Mouse (Mus musculus): Measurements from ENCODE around the gene Lpp.

The Lpp gene

DNA sequence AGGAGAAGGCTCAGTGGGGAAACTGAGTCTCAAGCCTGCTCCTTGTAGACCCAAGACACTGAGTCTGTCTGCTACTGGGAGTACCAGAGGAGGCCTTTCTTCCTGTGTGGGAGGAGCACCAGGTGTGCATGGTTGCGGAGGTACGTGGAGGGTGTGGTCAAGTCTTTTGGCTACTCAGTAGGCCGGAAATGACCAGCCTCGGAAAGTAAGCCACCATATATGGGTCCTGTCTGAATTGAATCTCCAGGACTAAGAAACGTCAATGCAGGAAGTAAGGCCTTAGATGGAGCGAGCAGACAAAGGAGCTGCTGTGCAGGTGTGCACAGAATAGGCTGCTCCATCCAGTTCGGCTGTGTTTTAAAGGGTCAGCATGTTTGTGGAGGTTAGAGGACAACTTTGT is 3.2 kb downstream of the Lpp start:
- in situ Hi-C loops (cut with MboI; ENCODE audit: low pct_unique_long_range_greater_than_20kb in 1 of 2, low sequenced_read_pairs in 2 of 2, unreplicated experiment in 1 of 2), result no loop called here

DNA sequence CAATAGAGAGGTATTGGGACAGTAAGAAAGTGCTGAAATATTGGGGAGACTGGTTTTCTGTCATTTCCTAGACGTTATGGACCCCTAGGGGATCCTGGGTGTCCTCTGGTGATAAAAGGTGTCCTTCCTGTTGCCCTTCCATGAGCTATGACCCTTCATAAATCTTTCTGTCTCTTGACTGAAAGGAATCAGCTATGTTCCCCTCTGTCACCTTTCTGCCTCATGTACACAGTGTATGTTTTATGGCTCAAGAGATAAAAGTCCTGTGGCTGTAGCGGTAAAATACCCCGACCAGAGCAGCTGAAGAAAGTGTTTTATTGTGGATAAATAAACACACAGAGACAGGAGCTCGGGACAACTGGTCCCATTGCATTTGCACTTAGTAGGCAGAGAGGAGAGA is 5.2 kb downstream of the Lpp start:
- in situ Hi-C loops (cut with MboI; ENCODE audit: low pct_unique_long_range_greater_than_20kb in 1 of 2, low sequenced_read_pairs in 2 of 2, unreplicated experiment in 1 of 2), result no loop called here

DNA sequence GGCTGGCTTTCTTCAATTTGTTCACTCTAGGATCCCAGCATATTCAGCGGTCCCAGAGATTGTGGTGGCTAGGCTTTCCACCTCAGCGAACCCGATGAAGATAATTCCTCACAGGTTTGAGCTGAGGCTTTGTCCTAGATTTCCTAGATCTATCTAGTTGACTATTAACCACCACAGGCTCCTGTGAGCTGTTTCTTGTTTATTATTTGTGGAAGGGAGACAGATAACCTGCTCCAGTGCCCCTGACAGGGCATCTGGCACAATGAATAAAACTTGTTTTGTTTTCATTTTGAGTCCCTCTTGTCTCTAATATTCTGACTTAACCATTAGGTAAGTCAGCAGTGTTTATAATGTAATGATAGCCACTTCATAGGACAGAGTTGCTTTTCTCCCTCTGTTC is 5.6 kb downstream of the Lpp start:
- in situ Hi-C loops (cut with MboI; ENCODE audit: low pct_unique_long_range_greater_than_20kb in 1 of 2, low sequenced_read_pairs in 2 of 2, unreplicated experiment in 1 of 2), result no loop called here

DNA sequence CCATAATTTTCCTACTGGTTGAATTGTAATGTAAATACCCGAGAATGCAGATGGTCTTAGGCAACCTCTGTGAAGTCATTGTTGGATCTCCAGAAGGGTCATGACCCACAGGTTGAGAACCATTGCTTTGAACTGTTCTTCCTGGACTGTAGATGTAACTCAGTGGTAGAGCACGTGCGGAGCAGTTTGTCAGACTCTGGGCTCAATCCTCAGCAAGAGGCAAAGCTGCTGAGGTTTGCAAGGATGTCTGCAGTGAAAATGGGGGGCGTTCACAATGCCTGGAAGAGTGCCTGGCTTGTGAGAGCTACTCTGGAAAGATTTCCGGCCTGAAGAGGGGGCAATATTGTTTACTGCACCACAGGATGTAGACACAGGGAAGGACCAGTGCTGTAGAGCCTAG is 6.2 kb downstream of the Lpp start:
- in situ Hi-C loops (cut with MboI; ENCODE audit: low pct_unique_long_range_greater_than_20kb in 1 of 2, low sequenced_read_pairs in 2 of 2, unreplicated experiment in 1 of 2), result no loop called here

DNA sequence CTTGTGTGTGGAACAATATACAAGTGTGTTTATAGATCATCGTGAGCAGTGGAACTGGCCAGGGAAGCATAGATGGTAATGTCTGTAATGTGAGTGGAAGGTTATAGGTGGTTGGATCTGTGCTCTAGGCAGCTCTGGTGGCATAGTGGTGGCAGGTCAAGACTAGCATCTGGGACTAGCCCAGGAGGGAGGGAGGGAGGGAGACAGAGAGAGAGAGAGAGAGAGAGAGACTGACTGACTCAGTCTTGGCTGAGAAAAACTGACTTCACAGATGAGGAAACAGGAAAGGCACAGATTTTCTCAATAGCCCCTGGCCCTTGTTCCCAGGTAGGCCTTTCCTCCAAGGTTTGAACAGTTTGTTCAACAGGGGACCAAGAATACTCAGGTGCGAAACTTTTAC is 7.5 kb downstream of the Lpp start:
- in situ Hi-C loops (cut with MboI; ENCODE audit: low pct_unique_long_range_greater_than_20kb in 1 of 2, low sequenced_read_pairs in 2 of 2, unreplicated experiment in 1 of 2), result no loop called here

DNA sequence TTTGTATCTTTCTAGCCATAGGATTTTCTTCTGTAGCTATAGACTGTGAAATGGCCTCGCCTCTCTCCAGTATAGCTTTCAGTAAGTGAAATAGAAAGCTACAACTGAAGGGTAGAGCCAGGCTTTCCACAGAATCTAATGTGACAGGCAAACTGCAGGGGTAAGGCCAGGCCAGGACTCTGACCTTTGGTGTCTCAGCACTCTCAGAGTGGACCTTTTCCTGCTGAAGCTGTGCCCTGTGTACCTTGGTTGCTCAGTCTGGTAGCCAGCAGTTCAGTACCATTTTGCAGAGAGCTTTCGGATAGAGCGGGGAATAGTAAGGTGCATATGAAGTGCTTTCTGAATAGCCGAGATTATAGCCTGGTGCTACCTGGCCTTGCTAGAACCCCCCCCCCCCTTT is 9.5 kb downstream of the Lpp start:
- in situ Hi-C loops (cut with MboI; ENCODE audit: low pct_unique_long_range_greater_than_20kb in 1 of 2, low sequenced_read_pairs in 2 of 2, unreplicated experiment in 1 of 2), result no loop called here

DNA sequence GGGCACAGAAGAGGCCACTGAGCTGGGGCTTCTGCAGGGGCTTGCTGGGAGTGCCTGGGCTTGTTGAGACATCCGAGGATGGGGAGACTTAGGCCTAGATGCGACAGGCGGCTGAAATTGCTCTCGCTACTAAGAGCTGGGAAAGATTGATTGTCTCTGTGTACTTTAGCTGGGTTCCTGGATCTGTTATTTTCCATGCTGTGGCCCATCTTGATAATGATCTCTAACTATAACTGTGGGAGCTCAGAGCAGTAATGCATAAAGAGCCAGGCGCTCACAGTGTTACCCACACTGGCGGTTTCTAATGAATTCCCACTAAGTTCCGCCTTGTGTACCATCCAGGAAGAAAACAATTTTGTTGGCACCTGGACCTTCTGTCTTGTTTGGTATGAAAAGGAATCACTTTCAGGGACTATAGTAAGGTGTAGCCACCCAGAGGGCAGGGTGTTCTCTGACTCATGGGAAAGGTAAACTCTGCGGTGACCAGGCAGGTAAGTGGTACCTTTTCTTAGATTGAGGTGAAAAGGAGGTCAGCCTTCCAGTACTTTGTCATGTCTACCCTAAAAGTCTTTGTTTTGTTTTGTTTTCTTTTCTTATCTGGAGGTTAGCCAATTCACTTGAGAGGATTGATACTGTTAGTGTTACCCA is 10.6 kb downstream of the Lpp start:
- in situ Hi-C loops (cut with MboI; ENCODE audit: low pct_unique_long_range_greater_than_20kb in 1 of 2, low sequenced_read_pairs in 2 of 2, unreplicated experiment in 1 of 2), result no loop called here

DNA sequence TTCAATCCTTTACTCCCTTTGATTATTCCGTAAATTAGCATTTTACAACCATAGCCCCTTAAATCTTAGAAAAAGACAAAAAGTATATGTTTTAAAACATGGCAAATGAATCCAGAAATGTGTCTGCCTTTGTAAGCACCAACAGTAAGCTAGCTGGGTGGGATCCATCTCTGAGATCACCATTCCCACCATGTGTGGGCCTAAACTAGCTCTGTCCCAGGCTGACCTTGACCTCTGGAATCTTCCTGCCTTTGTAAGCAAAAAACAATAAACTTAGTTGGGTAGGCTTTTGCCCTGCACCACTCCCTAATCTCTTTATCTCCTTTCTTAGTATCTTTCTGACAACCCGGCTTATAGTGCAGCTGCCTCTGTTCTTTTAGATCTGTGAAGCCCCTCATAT is 13.2 kb downstream of the Lpp start:
- in situ Hi-C loops (cut with MboI; ENCODE audit: low pct_unique_long_range_greater_than_20kb in 1 of 2, low sequenced_read_pairs in 2 of 2, unreplicated experiment in 1 of 2), result no loop called here

DNA sequence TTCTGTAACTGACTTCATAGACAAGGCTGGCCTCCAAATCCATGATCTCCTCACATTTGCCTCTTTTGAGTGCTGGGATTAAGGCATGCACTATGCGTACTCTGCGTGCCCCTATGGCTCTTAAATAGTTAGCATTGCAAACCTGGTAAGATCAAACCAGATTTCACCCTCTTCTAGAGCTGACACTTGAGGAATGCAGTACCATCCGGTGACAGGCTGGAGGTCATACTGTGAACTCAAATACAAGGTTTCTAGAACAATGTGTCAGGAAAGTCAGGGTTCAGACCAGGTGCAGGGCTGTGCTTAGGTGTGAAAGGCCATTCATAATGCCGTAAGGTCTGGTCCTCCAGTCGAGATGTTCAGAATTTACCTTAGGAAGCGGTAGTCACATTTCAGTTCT is 18.0 kb downstream of the Lpp start:
- in situ Hi-C loops (cut with MboI; ENCODE audit: low pct_unique_long_range_greater_than_20kb in 1 of 2, low sequenced_read_pairs in 2 of 2, unreplicated experiment in 1 of 2), result no loop called here

DNA sequence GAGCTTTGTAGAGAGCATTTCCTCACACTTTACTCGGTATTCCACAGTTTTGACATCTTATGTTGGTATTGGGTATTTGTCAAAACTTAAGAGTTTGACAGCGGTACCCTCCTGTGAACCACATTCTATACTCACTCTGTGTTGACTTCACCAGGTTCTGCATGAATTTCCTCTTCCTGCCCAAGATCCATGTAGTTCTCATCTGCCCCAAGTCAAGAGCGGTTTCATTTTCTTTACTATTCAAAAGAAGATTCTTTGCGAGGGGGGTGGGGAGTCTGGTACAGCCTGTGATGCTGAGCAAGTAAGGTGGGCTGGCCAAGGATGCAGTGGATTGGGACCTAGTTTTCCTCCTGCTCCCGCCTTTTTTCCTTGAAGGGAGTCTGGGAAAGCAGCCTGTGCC is 18.9 kb downstream of the Lpp start:
- in situ Hi-C loops (cut with MboI; ENCODE audit: low pct_unique_long_range_greater_than_20kb in 1 of 2, low sequenced_read_pairs in 2 of 2, unreplicated experiment in 1 of 2), result no loop called here

DNA sequence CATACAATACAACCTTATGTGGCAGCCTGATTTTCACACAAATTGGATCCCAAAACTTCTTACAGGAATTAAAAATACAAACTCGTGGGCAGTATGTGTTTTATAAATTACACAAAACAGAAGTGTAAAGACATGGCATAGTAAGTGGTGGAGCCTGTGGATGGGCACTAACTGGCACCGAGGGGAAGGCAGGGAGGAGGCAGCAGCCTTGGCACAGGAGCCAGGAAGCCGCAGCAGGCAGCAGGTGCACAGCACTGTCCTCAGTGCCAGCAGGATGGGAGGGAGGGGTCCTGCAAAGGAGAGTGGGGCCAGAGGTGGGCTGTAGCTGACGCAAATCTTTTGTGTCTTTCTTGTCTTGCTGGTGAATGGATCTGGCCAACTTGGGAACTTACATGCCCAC is 19.8 kb downstream of the Lpp start:
- in situ Hi-C loops (cut with MboI; ENCODE audit: low pct_unique_long_range_greater_than_20kb in 1 of 2, low sequenced_read_pairs in 2 of 2, unreplicated experiment in 1 of 2), result no loop called here

DNA sequence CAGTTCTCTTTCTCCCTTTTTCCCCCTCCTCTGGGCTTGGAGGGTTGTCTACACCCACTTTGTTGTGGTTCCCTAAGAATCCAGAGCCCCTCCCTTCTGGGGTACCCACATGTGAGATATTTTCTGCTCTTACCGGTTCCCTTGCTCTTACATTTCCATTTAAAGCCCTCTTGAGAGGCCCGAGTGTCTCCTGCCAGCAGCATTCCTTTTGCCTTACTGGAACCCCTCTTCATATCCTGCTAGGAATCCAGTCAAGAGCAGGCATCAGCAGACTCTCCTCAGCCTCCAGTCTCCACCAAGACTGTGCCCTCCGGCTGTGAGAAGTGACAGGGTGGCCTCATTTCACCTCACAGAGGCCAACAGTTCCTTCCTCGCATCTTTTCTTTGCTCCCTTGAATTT is 24.7 kb downstream of the Lpp start:
- in situ Hi-C loops (cut with MboI; ENCODE audit: low pct_unique_long_range_greater_than_20kb in 1 of 2, low sequenced_read_pairs in 2 of 2, unreplicated experiment in 1 of 2), result no loop called here

DNA sequence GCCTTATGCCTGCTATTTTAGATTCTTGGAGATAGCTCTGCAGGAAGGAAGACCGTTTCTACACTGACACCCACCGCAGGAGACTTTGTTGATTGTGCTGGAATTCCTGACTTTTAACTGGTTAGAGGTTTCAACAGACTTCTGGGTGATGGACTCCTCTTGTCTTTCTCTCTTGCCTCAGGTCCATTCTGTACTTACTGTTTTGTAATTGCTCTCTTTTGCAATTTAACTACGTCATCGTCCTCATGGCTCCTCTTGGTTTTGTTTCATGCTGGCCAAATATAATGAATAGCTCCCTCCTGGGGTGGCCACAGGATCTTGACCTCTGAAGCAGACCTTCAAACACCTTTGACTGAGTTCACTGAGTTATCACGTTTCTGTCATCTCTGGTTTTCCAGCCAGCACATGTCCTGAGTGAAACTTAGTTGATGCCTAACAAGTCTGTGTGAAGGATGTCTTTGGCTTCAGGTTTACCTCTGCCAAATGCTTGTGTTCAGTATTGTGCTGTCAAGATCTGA is 27.4 kb downstream of the Lpp start:
- in situ Hi-C loops (cut with MboI; ENCODE audit: low pct_unique_long_range_greater_than_20kb in 1 of 2, low sequenced_read_pairs in 2 of 2, unreplicated experiment in 1 of 2), result no loop called here

DNA sequence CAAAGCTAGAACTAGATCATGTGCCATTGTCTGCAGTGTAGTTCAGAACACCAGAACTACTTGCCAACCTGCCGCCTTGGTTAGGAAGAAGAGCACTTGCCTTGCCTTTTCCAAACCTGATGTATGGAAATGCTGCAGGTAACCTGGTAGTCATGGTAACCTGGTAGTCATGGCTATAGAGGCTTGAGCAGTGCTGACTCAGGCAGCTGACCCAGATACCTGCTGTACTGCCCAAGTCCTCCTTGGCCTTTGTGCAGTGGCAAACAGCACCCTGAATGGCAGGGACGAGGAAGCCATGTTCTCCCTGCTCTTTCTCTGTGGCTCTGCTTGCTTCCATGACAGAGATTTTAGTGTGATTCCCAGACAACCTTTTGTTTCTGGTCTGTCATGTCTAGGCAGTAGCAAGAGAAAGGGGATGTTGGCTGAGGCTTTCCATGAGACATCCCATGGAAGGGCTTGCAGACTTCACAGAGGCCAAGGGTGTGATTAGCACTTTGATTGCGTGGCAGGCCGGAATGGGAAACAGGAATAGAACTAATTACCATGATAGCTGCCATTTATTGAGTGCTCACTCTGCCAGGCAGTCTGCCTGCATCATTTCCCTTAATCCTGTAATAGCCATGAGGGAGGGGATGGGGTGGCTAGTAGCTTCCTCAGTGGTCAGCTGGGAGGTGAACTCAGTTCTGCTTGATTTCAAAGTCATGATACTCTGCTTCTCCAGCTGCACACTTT is 28.5 kb downstream of the Lpp start:
- in situ Hi-C loops (cut with MboI; ENCODE audit: low pct_unique_long_range_greater_than_20kb in 1 of 2, low sequenced_read_pairs in 2 of 2, unreplicated experiment in 1 of 2), result no loop called here

DNA sequence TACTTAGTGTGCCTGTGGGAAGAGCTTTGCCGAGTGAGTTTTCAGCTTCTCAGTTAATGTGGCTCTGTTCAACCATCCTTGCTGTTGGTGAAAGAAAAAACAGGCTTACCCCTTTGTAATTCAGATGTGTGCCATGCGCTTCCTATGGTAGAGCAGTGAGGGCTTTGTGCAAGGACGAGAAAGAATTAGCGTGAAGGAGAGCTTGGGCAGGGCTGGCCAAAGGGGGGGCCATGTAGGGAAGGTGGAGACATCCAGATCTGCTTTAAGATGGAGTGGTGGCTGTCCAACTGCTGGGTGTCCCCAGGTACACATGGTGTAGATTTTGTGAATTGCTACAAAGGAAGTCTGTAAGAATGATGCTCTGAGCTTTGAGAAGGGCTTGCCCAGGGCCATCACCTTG is 29.9 kb downstream of the Lpp start:
- in situ Hi-C loops (cut with MboI; ENCODE audit: low pct_unique_long_range_greater_than_20kb in 1 of 2, low sequenced_read_pairs in 2 of 2, unreplicated experiment in 1 of 2), result no loop called here

DNA sequence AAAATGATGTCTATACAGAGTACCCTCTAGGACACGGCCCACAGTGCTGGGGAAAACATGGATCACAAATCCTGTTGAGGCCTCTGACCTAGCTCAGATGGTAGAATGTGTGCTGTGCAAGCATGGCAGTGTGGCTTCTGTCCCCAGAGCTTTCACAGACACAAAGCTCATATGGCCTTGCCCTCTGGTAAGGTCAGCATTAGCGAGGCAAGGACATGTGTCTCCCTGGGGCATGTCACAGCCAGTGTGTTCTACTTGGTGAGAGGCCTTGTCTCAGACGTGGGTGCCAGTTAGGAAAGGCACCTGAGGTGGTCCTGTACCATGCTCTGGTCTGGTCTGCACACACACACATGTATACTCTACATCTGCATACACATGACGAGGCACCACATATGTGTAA is 30.4 kb downstream of the Lpp start:
- in situ Hi-C loops (cut with MboI; ENCODE audit: low pct_unique_long_range_greater_than_20kb in 1 of 2, low sequenced_read_pairs in 2 of 2, unreplicated experiment in 1 of 2), result no loop called here

DNA sequence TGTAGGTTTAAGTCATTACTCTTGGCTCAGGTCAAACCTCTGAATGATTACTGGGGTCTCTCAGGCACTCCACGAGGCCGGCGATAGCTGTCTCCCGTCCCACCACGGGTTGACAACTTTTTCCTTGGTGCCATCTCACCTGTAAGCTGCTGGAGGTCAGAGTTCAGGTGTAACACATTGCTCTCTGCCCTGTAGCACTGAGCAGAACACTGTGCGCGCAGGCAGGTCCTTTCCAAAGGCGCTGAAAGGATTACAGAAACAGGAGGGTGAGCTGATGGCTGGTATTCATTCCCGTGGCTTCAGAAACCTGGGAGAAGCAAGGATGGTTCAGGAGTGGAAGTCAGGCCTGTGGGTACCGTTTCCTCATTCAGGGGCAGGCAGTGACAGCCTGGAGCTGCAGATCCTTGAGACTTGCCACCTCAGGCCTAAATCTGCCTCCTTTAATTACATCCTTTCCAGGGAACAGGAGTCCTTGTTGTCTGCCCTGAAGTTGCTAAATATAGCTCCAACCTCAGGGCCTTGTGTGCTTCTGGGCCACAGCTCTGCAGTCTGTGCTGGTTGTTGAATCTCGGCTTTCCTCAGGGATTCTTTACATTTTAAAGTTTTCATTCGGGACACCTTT is 31.2 kb downstream of the Lpp start:
- in situ Hi-C loops (cut with MboI; ENCODE audit: low pct_unique_long_range_greater_than_20kb in 1 of 2, low sequenced_read_pairs in 2 of 2, unreplicated experiment in 1 of 2), result no loop called here

DNA sequence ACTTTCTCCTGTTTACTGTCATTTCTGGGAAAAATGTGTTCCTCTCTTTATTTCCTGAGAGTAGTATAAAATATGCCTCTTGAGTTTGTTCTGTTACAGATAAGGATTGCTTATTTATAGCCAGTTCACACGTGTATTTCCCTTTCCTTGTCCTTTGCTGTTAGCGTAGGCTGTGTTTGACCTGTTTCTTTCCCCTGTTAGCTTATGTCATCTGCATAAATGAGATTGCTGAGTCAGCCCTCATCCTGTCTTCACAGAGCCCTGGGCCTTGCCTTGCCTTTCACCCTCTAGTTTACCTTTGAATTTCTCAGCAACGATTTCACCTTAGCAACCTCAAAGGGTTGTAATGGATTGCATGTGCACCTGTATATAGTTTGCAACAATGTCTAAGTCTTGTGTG is 32.5 kb downstream of the Lpp start:
- in situ Hi-C loops (cut with MboI; ENCODE audit: low pct_unique_long_range_greater_than_20kb in 1 of 2, low sequenced_read_pairs in 2 of 2, unreplicated experiment in 1 of 2), result no loop called here

DNA sequence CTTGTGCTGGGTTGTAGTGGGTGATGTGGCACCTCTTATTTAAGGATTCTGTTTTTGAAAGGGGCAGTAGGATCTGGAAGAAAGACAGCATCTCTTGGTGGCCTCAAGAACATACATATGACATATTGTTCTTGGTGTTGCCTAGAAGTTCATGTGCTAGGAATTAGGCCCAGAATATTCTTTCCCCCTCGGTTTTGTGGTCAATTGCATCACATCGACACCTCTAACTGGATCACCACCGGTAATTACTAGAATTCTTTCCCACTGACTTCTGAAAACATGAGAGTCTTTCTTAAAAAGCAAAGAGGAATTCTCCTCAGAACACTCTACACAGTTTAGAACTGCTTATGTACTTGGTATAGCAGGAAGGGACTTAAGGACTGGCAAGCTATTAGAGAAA is 34.3 kb downstream of the Lpp start:
- in situ Hi-C loops (cut with MboI; ENCODE audit: low pct_unique_long_range_greater_than_20kb in 1 of 2, low sequenced_read_pairs in 2 of 2, unreplicated experiment in 1 of 2), result no loop called here

DNA sequence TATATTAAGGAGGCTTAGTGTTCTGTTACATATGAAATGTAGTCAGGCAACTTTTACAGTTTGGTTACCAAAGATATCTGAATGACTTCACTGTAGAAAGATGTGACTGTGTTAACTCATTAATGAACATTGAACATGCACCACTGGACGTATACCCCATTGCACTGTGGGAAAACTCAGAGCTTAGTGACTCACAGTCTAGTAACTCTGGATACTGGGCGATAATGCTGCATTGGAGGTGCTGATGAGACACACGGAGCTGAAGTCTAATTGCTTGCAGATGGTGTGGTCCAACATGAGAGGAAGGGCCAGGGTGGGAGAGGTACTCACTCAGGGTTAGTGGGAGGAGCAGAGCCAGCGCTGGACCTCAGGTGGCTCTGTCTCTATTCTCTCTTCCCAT is 34.7 kb downstream of the Lpp start:
- in situ Hi-C loops (cut with MboI; ENCODE audit: low pct_unique_long_range_greater_than_20kb in 1 of 2, low sequenced_read_pairs in 2 of 2, unreplicated experiment in 1 of 2), result no loop called here
